Mouse (Mus musculus) ES-E14 (cell line): ENCODE data around the gene Mrpl30. TPM values are rescaled to one million over a fixed set of nuclear protein-coding genes. Genes with fewer than 3 reads are reported as not detected.
A peak's percentile ranks its signal among the peaks of the same experiment; 100 is the strongest.

ENCODE experiments used
- DNase-seq: peaks from one replicate; pipeline ENCODE4 v3.0.0-alpha.2; 2013; ENCODE audit warnings: low read depth, low spot score
- H3K27ac ChIP-seq: 2 replicates; pipeline ENCODE4 v1.5.1; 2012; ENCODE audit warnings: low read depth, mild to moderate bottlenecking, low read length, moderate library complexity, mixed read lengths; ENCODE audit not compliant: poor library complexity, insufficient read depth, severe bottlenecking
- H3K36me3 ChIP-seq: 2 replicates; pipeline ENCODE4 v1.6.1; 2012; ENCODE audit warnings: mild to moderate bottlenecking, low read length, moderate library complexity, mixed read lengths; ENCODE audit not compliant: control insufficient read depth, poor library complexity, insufficient read depth, severe bottlenecking
- H3K4me1 ChIP-seq, 2 experiments: fragments of 150-350 bp in 1 of 2; sonication (generic) in 1 of 2; 2 replicates each; pipeline ENCODE4 v1.6.1; 2012; ENCODE audit warnings: low read length in 2 of 2, mild to moderate bottlenecking in 1 of 2, mixed read lengths in 1 of 2; ENCODE audit not compliant: control insufficient read depth in 2 of 2, insufficient read depth in 2 of 2, poor library complexity in 1 of 2
- H3K4me3 ChIP-seq, 2 experiments: fragments of 150-350 bp in 1 of 2; sonication (generic) in 1 of 2; 2 replicates each; pipeline ENCODE4 v1.5.1; 2012; ENCODE audit warnings: low read length in 2 of 2, low read depth in 1 of 2, mild to moderate bottlenecking in 1 of 2, mixed read lengths in 1 of 2; ENCODE audit not compliant: insufficient read depth in 1 of 2, poor library complexity in 1 of 2, severe bottlenecking in 1 of 2
- H3K9ac ChIP-seq: 2 replicates; pipeline ENCODE4 v1.6.1; 2012; ENCODE audit warnings: low read depth, mild to moderate bottlenecking, low read length, mixed read lengths; ENCODE audit not compliant: poor library complexity, insufficient read depth, severe bottlenecking
- H3K9me3 ChIP-seq: fragments of 150-350 bp; sonication (generic); 2 replicates; pipeline ENCODE4 v1.6.1; 2012; ENCODE audit warnings: low read depth, mild to moderate bottlenecking, low read length; ENCODE audit not compliant: control insufficient read depth, insufficient read depth
- CHD2 ChIP-seq: IDR thresholded peaks from 2 replicates; pipeline ENCODE4 v1.6.1; 2014; ENCODE audit warnings: mild to moderate bottlenecking, low read depth, low read length, inconsistent platforms
- HCFC1 ChIP-seq: IDR thresholded peaks from 2 replicates; pipeline ENCODE4 v1.6.1; 2012; ENCODE audit warnings: low read length, inconsistent platforms, borderline replicate concordance; ENCODE audit not compliant: insufficient read depth
- MAFK ChIP-seq: IDR thresholded peaks from 2 replicates; pipeline ENCODE4 v1.6.1; 2014; ENCODE audit warnings: mild to moderate bottlenecking, low read depth, low read length, inconsistent platforms; ENCODE audit not compliant: insufficient read depth
- ZC3H11A ChIP-seq: IDR thresholded peaks from 2 replicates; pipeline ENCODE4 v1.6.1; 2012; ENCODE audit warnings: low read depth, mild to moderate bottlenecking, inconsistent platforms, low read length, borderline replicate concordance
- ZNF384 ChIP-seq: IDR thresholded peaks from 2 replicates; pipeline ENCODE4 v1.6.1; 2012; ENCODE audit warnings: low read depth, low read length, inconsistent platforms
- in situ Hi-C, 2 experiments: fragments of 600-800 bp; cut with MboI; formaldehyde crosslinking; loops; one replicate each; pipeline ENCODE4 v1.15.1; 2025; ENCODE audit warnings: low sequenced_read_pairs in 2 of 2, inconsistent platforms in 1 of 2; ENCODE audit not compliant: unreplicated experiment in 2 of 2
- total RNA-seq: library from RNA; depleted of rRNA; stranded (reverse); fragments of 300-350 nt; gene quantifications from 2 replicates; pipeline ENCODE4 v1.2.3, GENCODE M21; 2012; rRNA removed

Gene Mrpl30
- total RNA-seq, 1 experiment = 127 TPM

DNA sequence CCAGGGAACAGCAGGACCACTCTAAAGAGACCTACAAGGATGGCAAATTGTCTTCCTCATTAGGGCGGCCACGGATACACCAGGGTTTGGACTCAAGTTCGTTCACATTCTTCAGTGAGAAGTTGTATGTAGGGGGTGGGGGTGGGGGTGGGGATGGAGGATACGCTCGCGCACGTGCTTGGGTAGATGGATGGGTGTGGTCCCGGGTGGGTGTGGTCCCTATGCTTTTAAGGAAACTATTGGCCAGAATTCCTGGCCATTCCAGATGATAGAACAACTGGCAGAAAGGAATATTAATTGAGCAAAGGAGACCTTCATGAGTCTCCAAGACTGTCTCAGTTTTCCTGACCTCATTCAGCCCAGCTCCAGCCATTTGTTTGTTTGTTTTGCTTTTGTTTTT lies 35.7 kb downstream of the Mrpl30 start:
- no peaks in the 10 kb centered on the region for H3K36me3 ChIP-seq
- no peak for TF ChIP-seq CHD2
- TF ChIP-seq HCFC1 = no peak
- no peak for TF ChIP-seq ZNF384
- no peak for TF ChIP-seq MAFK
- no peak for TF ChIP-seq ZC3H11A
- no peak overlapping the region for H3K9ac ChIP-seq
- peaks cover 3 to 8% of the 10 kb centered on the region in 2 experiments; a peak in 2 of 4 replicates for H3K4me1 ChIP-seq
- no peak overlapping the region for H3K27ac ChIP-seq
- no peak for DNase-seq
- no peak overlapping the region for H3K4me3 ChIP-seq
- no peaks in the 10 kb centered on the region for H3K9me3 ChIP-seq
- in situ Hi-C loops = no loop called here

GRCm38 (mm10) chr1:37931806-37932205 lies 41.5 kb downstream of the Mrpl30 start:
- H3K36me3 ChIP-seq = no peaks in the 10 kb centered on the region
- no peak overlapping the region for H3K9ac ChIP-seq
- no peaks in the 10 kb centered on the region for H3K9me3 ChIP-seq
- in situ Hi-C loops = no loop called here
- no peak overlapping the region for H3K4me3 ChIP-seq
- H3K27ac ChIP-seq = no peak overlapping the region
- no peak for TF ChIP-seq CHD2
- peak; percentile 37; the same call in 1 of the 2 replicates for TF ChIP-seq ZC3H11A
- no peak for TF ChIP-seq MAFK
- no peaks in the 10 kb centered on the region for H3K4me1 ChIP-seq
- DNase-seq = peak; percentile 60

Other genes with a start within 250 kb of the Mrpl30 start
- 0.58 and 0.67 TPM in 2 replicates for gene 2010300C02Rik, start 170.4 kb upstream of the Mrpl30 start, total RNA-seq
- gene Tsga10, start 24.0 kb upstream of the Mrpl30 start, total RNA-seq = 1.7 and 2.6 TPM in 2 replicates
- gene Lipt1, start 18.7 kb upstream of the Mrpl30 start, total RNA-seq = 6.0 and 6.1 TPM in 2 replicates
- gene Mitd1, start 66 bp upstream of the Mrpl30 start, total RNA-seq = 17.7 and 21.0 TPM in 2 replicates
- gene Lyg2, start 26.0 kb downstream of the Mrpl30 start, total RNA-seq = not detected in 2 replicates
- gene Lyg1, start 67.3 kb downstream of the Mrpl30 start, total RNA-seq = not detected in 2 replicates
- 42.4 and 71.2 TPM in 2 replicates for gene Txndc9, start 107.4 kb downstream of the Mrpl30 start, total RNA-seq
- gene Eif5b, start 107.5 kb downstream of the Mrpl30 start, total RNA-seq = 28.8 and 30.6 TPM in 2 replicates
- gene Rev1, start 239.3 kb downstream of the Mrpl30 start, total RNA-seq = 58.0 and 82.7 TPM in 2 replicates